Mouse (Mus musculus) heart, postnatal 0 days (tissue): Measurements from ENCODE around the gene Cx3cl1. TPM values are rescaled to one million over a fixed set of nuclear protein-coding genes. Genes with fewer than 3 reads are reported as not detected.

ENCODE experiments used
- ATAC-seq: fragments of 200-750 bp; cut with Nextera tagmentation; 2 replicates; pipeline ENCODE4 v1.8.0; 2017; ENCODE audit warnings: low read depth, moderate number of reproducible peaks, moderate library complexity; ENCODE audit not compliant: insufficient read depth
- DNase-seq: peaks from one replicate; pipeline ENCODE4 v3.0.0-alpha.2; 2016; ENCODE audit warnings: low spot score
- H3K27ac ChIP-seq: fragments of 300-500 bp; sonication (generic); 2 replicates; pipeline ENCODE4 v1.5.1; 2014; ENCODE audit warnings: low read depth, mild to moderate bottlenecking
- H3K27me3 ChIP-seq: fragments of 300-500 bp; sonication (generic); 2 replicates; pipeline ENCODE4 v1.6.1; 2014; ENCODE audit warnings: low read length, mixed read lengths; ENCODE audit not compliant: control insufficient read depth, insufficient read depth
- H3K36me3 ChIP-seq: fragments of 300-500 bp; sonication (generic); replicated peaks from 2 replicates; pipeline ENCODE4 v1.6.1; 2014; ENCODE audit warnings: low read length, mixed read lengths; ENCODE audit not compliant: control insufficient read depth, insufficient read depth
- H3K4me1 ChIP-seq: fragments of 300-500 bp; sonication (generic); 2 replicates; pipeline ENCODE4 v1.6.1; 2014; ENCODE audit warnings: antibody characterized with exemption; ENCODE audit not compliant: control insufficient read depth, insufficient read depth
- H3K4me2 ChIP-seq: fragments of 300-500 bp; sonication (generic); 2 replicates; pipeline ENCODE4 v1.6.1; 2014; ENCODE audit warnings: low read depth, mild to moderate bottlenecking, low read length, moderate library complexity
- H3K4me3 ChIP-seq: fragments of 300-500 bp; sonication (generic); 2 replicates; pipeline ENCODE4 v1.5.1; 2014; ENCODE audit warnings: low read depth, low read length
- H3K9ac ChIP-seq: fragments of 300-500 bp; sonication (generic); replicated peaks from 2 replicates; pipeline ENCODE4 v1.6.1; 2014; ENCODE audit warnings: low read depth, low read length, mixed read lengths
- H3K9me3 ChIP-seq: fragments of 300-500 bp; sonication (generic); replicated peaks from 2 replicates; pipeline ENCODE4 v1.6.1; 2016; ENCODE audit warnings: low read length; ENCODE audit not compliant: control insufficient read depth
- CTCF ChIP-seq: IDR thresholded peaks from 2 replicates; pipeline ENCODE4 v1.5.1; 2016; ENCODE audit warnings: antibody characterized with exemption, control low read depth, low read depth
- EP300 ChIP-seq: IDR thresholded peaks from 2 replicates; pipeline ENCODE4 v1.6.1; 2016; ENCODE audit warnings: antibody characterized with exemption, low read depth
- WGBS: fragments of 180-500 bp; shearing (Covaris S2); extraction: QIAGEN DNeasy Blood & Tissue Kit; methylation state at CpG from one replicate; pipeline ENCODE4 v1.1.7; 2014; 5-methylcytosine and 5-hydroxymethylcytosine counted together
- polyA plus RNA-seq: library from polyadenylated mRNA; unstranded; fragments of >200 nt; fragmentation: Nextera tagmentation; extraction: Ambion mirVana; gene quantifications from 2 replicates; pipeline ENCODE4 v1.2.1, GENCODE M21; 2015
- total RNA-seq: library from RNA; depleted of rRNA; stranded (reverse); fragments of >200 nt; gene quantifications from 2 replicates; pipeline ENCODE4 v1.2.3, GENCODE M21; 2014; ENCODE audit warnings: low replicate concordance

The Cx3cl1 gene
- total and polyA plus RNA-seq, 2 experiments from 2014 or later: 2.3 to 4.1 TPM

GRCm38 (mm10) chr8:94811654-94812053 is 39.8 kb downstream of the Cx3cl1 start:
- Histone ChIP-seq H3K4me3 (no peak overlapping the region), H3K9ac (no peak overlapping the region), H3K27me3 (no peaks in the 10 kb centered on the region), H3K36me3 (no peaks in the 10 kb centered on the region), H3K4me1 (no peaks in the 10 kb centered on the region), H3K9me3 (no peaks in the 10 kb centered on the region), H3K4me2 (no peak overlapping the region), H3K27ac (no peak overlapping the region)
- 61% methylated on average over 6 of the region's 6 CpGs for WGBS
- ATAC-seq (no peak), DNase-seq (no peak)
- TF ChIP-seq EP300 (no peak), CTCF (no peak)

GRCm38 (mm10) chr8:94812645-94813098 is 40.9 kb downstream of the Cx3cl1 start:
- DNase-seq (peak; percentile 85), ATAC-seq (peak; percentile 62)
- H3K4me2 ChIP-seq: no peak overlapping the region
- no peak overlapping the region for H3K9ac ChIP-seq
- no peaks in the 10 kb centered on the region for H3K36me3 ChIP-seq
- 30% methylated on average over 6 of the region's 6 CpGs for WGBS
- no peaks in the 10 kb centered on the region for H3K9me3 ChIP-seq
- H3K4me1 ChIP-seq: no peaks in the 10 kb centered on the region
- no peaks in the 10 kb centered on the region for H3K27me3 ChIP-seq
- H3K4me3 ChIP-seq: no peak overlapping the region
- no peak overlapping the region for H3K27ac ChIP-seq
- peak; percentile 69 for TF ChIP-seq CTCF
- no peak for TF ChIP-seq EP300

- ATAC-seq (no peak), DNase-seq (no peak)
- TF ChIP-seq CTCF (peak; percentile 49), EP300 (no peak)
- no peak overlapping the region for H3K27ac ChIP-seq
- H3K9ac ChIP-seq: no peak overlapping the region
- H3K4me2 ChIP-seq: no peak overlapping the region
- H3K27me3 ChIP-seq: no peaks in the 10 kb centered on the region
- H3K9me3 ChIP-seq: no peaks in the 10 kb centered on the region
- WGBS: 0% methylated on average over 1 of the region's 1 CpGs
- H3K4me3 ChIP-seq: no peak overlapping the region
- no peaks in the 10 kb centered on the region for H3K36me3 ChIP-seq
- no peaks in the 10 kb centered on the region for H3K4me1 ChIP-seq
Measured at GRCm38 (mm10) chr8:94814556-94814955, 42.7 kb downstream of the Cx3cl1 start.

GRCm38 (mm10) chr8:94817933-94818332 is 46.1 kb downstream of the Cx3cl1 start:
- H3K4me3 ChIP-seq: no peak overlapping the region
- TF ChIP-seq CTCF: no peak
- TF ChIP-seq EP300: no peak
- H3K9ac ChIP-seq: no peak overlapping the region
- no peaks in the 10 kb centered on the region for H3K9me3 ChIP-seq
- H3K4me1 ChIP-seq: no peaks in the 10 kb centered on the region
- peaks cover 22% of the 10 kb centered on the region for H3K36me3 ChIP-seq
- H3K27me3 ChIP-seq: no peaks in the 10 kb centered on the region
- H3K27ac ChIP-seq: no peak overlapping the region
- WGBS: 81% methylated on average over 11 of the region's 11 CpGs
- H3K4me2 ChIP-seq: no peak overlapping the region
- ATAC-seq: no peak
- DNase-seq: no peak

- Histone ChIP-seq H3K4me2 (no peak overlapping the region), H3K9me3 (no peaks in the 10 kb centered on the region), H3K36me3 (peaks cover 38% of the 10 kb centered on the region), H3K9ac (no peak overlapping the region), H3K4me3 (no peak overlapping the region), H3K27ac (no peak overlapping the region), H3K4me1 (no peaks in the 10 kb centered on the region), H3K27me3 (no peaks in the 10 kb centered on the region)
- DNase-seq (no peak), ATAC-seq (no peak)
- TF ChIP-seq EP300 (no peak), CTCF (no peak)
- WGBS: 51% methylated on average over 6 of the region's 6 CpGs
Measured at GRCm38 (mm10) chr8:94819671-94820179, 47.9 kb downstream of the Cx3cl1 start.

GRCm38 (mm10) chr8:94820553-94820952 is 48.7 kb downstream of the Cx3cl1 start:
- Histone ChIP-seq H3K27ac (no peak overlapping the region), H3K4me3 (no peak overlapping the region), H3K4me1 (no peaks in the 10 kb centered on the region), H3K36me3 (peaks cover 46% of the 10 kb centered on the region), H3K9ac (no peak overlapping the region), H3K4me2 (no peak overlapping the region), H3K27me3 (no peaks in the 10 kb centered on the region), H3K9me3 (no peaks in the 10 kb centered on the region)
- ATAC-seq: no peak
- 83% methylated on average over 7 of the region's 7 CpGs for WGBS
- TF ChIP-seq CTCF (no peak), EP300 (no peak)
- no peak for DNase-seq
